Mouse (Mus musculus): ENCODE data around the gene Pcnx. TPM values are rescaled to one million over a fixed set of nuclear protein-coding genes. Genes with fewer than 3 reads are reported as not detected.

The Pcnx gene
- polyA plus RNA-seq, 1 experiment, result 29.1 TPM

- Histone ChIP-seq H3K27me3 (ENCODE audit: control insufficient read depth, insufficient read depth, low read length) (no peaks in the 10 kb centered on the region), H3K4me1 (ENCODE audit: control insufficient read depth, insufficient read depth, insufficient read length, low read length) (peaks cover 10% of the 10 kb centered on the region), H3K4me3 (ENCODE audit: low read depth, low read length) (peak overlapping the region; percentile 18; the same call in 1 of the 2 replicates), H3K36me3 (ENCODE audit: control insufficient read depth, insufficient read depth, low read length) (peaks cover 2% of the 10 kb centered on the region), H3K27ac (ENCODE audit: insufficient read depth, low read depth, low read length) (peak overlapping the region; percentile 86)
- WGBS, result 40% methylated on average over 19 of the region's 19 CpGs
- TF ChIP-seq CTCF (IDR thresholded peaks at IDR 0.05; ENCODE audit: extremely low read depth, insufficient read length, insufficient replicate concordance, low read depth, low read length) (no peak), POLR2A (IDR thresholded peaks at IDR 0.05; ENCODE audit: low read depth, low read length) (no peak)
These were observed 68.0 kb downstream of the Pcnx start for GRCm38 (mm10) chr12:81927643-81928381.

- H3K4me3 ChIP-seq (ENCODE audit: low read depth, low read length), result no peak overlapping the region
- peak overlapping the region; percentile 17; the same call in 1 of the 2 replicates for H3K27ac ChIP-seq (ENCODE audit: insufficient read depth, low read depth, low read length)
- TF ChIP-seq CTCF (IDR thresholded peaks at IDR 0.05; ENCODE audit: extremely low read depth, insufficient read length, insufficient replicate concordance, low read depth, low read length) (no peak), POLR2A (IDR thresholded peaks at IDR 0.05; ENCODE audit: low read depth, low read length) (no peak)
- peaks cover 10% of the 10 kb centered on the region for H3K4me1 ChIP-seq (ENCODE audit: control insufficient read depth, insufficient read depth, insufficient read length, low read length)
- H3K36me3 ChIP-seq (ENCODE audit: control insufficient read depth, insufficient read depth, low read length), result peaks cover 2% of the 10 kb centered on the region
- H3K27me3 ChIP-seq (ENCODE audit: control insufficient read depth, insufficient read depth, low read length), result no peaks in the 10 kb centered on the region
- 52% methylated on average over 6 of the region's 6 CpGs for WGBS
These were observed 68.6 kb downstream of the Pcnx start for GRCm38 (mm10) chr12:81928382-81928770.

- WGBS, result 82% methylated on average over 13 of the region's 13 CpGs
- H3K4me1 ChIP-seq (ENCODE audit: control insufficient read depth, insufficient read depth, insufficient read length, low read length), result peaks cover 7% of the 10 kb centered on the region
- H3K27me3 ChIP-seq (ENCODE audit: control insufficient read depth, insufficient read depth, low read length), result no peaks in the 10 kb centered on the region
- peaks cover 4% of the 10 kb centered on the region for H3K36me3 ChIP-seq (ENCODE audit: control insufficient read depth, insufficient read depth, low read length)
- H3K27ac ChIP-seq (ENCODE audit: insufficient read depth, low read depth, low read length), result no peak overlapping the region
- no peak overlapping the region for H3K4me3 ChIP-seq (ENCODE audit: low read depth, low read length)
- TF ChIP-seq POLR2A (IDR thresholded peaks at IDR 0.05; ENCODE audit: low read depth, low read length), result no peak
- no peak for TF ChIP-seq CTCF (IDR thresholded peaks at IDR 0.05; ENCODE audit: extremely low read depth, insufficient read length, insufficient replicate concordance, low read depth, low read length)
These were observed 72.2 kb downstream of the Pcnx start for GRCm38 (mm10) chr12:81932015-81932414.

GRCm38 (mm10) chr12:81933430-81933829 lies 73.6 kb downstream of the Pcnx start:
- 44% methylated on average over 5 of the region's 5 CpGs for WGBS

GRCm38 (mm10) chr12:81934510-81934909 lies 74.7 kb downstream of the Pcnx start:
- Histone ChIP-seq H3K27ac (ENCODE audit: insufficient read depth, low read depth, low read length) (no peak overlapping the region), H3K4me3 (ENCODE audit: low read depth, low read length) (no peak overlapping the region), H3K4me1 (ENCODE audit: control insufficient read depth, insufficient read depth, insufficient read length, low read length) (no peaks in the 10 kb centered on the region; the same call in none of the 2 replicates), H3K36me3 (ENCODE audit: control insufficient read depth, insufficient read depth, low read length) (peaks cover 10% of the 10 kb centered on the region), H3K27me3 (ENCODE audit: control insufficient read depth, insufficient read depth, low read length) (no peaks in the 10 kb centered on the region)
- TF ChIP-seq POLR2A (IDR thresholded peaks at IDR 0.05; ENCODE audit: low read depth, low read length) (no peak), CTCF (IDR thresholded peaks at IDR 0.05; ENCODE audit: extremely low read depth, insufficient read length, insufficient replicate concordance, low read depth, low read length) (no peak)
- WGBS, result 89% methylated on average over 5 of the region's 5 CpGs

More at GRCm38 (mm10) chr12:81933430-81933829, 73.6 kb downstream of the Pcnx start:
- no peak for TF ChIP-seq CTCF (IDR thresholded peaks at IDR 0.05; ENCODE audit: extremely low read depth, insufficient read length, insufficient replicate concordance, low read depth, low read length)
- no peak for TF ChIP-seq POLR2A (IDR thresholded peaks at IDR 0.05; ENCODE audit: low read depth, low read length)
- H3K36me3 ChIP-seq (ENCODE audit: control insufficient read depth, insufficient read depth, low read length), result peaks cover 8% of the 10 kb centered on the region
- no peaks in the 10 kb centered on the region for H3K27me3 ChIP-seq (ENCODE audit: control insufficient read depth, insufficient read depth, low read length)
- H3K27ac ChIP-seq (ENCODE audit: insufficient read depth, low read depth, low read length), result peak overlapping the region; percentile 68
- no peak overlapping the region for H3K4me3 ChIP-seq (ENCODE audit: low read depth, low read length)
- H3K4me1 ChIP-seq (ENCODE audit: control insufficient read depth, insufficient read depth, insufficient read length, low read length), result no peaks in the 10 kb centered on the region; the same call in none of the 2 replicates

GRCm38 (mm10) chr12:81936066-81936465 lies 76.2 kb downstream of the Pcnx start:
- no peaks in the 10 kb centered on the region for H3K27me3 ChIP-seq (ENCODE audit: control insufficient read depth, insufficient read depth, low read length)
- TF ChIP-seq POLR2A (IDR thresholded peaks at IDR 0.05; ENCODE audit: low read depth, low read length) (no peak), CTCF (IDR thresholded peaks at IDR 0.05; ENCODE audit: extremely low read depth, insufficient read length, insufficient replicate concordance, low read depth, low read length) (no peak)
- no peak overlapping the region for H3K4me3 ChIP-seq (ENCODE audit: low read depth, low read length)
- peaks cover 10% of the 10 kb centered on the region for H3K36me3 ChIP-seq (ENCODE audit: control insufficient read depth, insufficient read depth, low read length)
- no peak overlapping the region for H3K27ac ChIP-seq (ENCODE audit: insufficient read depth, low read depth, low read length)
- WGBS, result 87% methylated on average over 4 of the region's 4 CpGs
- H3K4me1 ChIP-seq (ENCODE audit: control insufficient read depth, insufficient read depth, insufficient read length, low read length), result no peaks in the 10 kb centered on the region; the same call in none of the 2 replicates

- no peak for TF ChIP-seq POLR2A (IDR thresholded peaks at IDR 0.05; ENCODE audit: low read depth, low read length)
- no peak for TF ChIP-seq CTCF (IDR thresholded peaks at IDR 0.05; ENCODE audit: extremely low read depth, insufficient read length, insufficient replicate concordance, low read depth, low read length)
- Histone ChIP-seq H3K4me1 (ENCODE audit: control insufficient read depth, insufficient read depth, insufficient read length, low read length) (peaks cover 5% of the 10 kb centered on the region; the same call in 1 of the 2 replicates), H3K27me3 (ENCODE audit: control insufficient read depth, insufficient read depth, low read length) (no peaks in the 10 kb centered on the region), H3K4me3 (ENCODE audit: low read depth, low read length) (no peak overlapping the region), H3K27ac (ENCODE audit: insufficient read depth, low read depth, low read length) (no peak overlapping the region), H3K36me3 (ENCODE audit: control insufficient read depth, insufficient read depth, low read length) (peaks cover 5% of the 10 kb centered on the region)
- WGBS, result 91% methylated on average over 9 of the region's 9 CpGs
These were observed 81.4 kb downstream of the Pcnx start for GRCm38 (mm10) chr12:81941191-81941590.
